Mouse (Mus musculus): Measurements from ENCODE around the gene Atp6v0e2. TPM values are rescaled to one million over a fixed set of nuclear protein-coding genes. Genes with fewer than 3 reads are reported as not detected.
"Not testable (repeated sequence)": the region's sequence is repeated elsewhere in the genome, so short reads cannot be mapped to it uniquely, and the experiment has no call there.

The Atp6v0e2 gene
- total RNA-seq (2021) = 10 to 100 TPM; 18.7 to 20.9 TPM

DNA sequence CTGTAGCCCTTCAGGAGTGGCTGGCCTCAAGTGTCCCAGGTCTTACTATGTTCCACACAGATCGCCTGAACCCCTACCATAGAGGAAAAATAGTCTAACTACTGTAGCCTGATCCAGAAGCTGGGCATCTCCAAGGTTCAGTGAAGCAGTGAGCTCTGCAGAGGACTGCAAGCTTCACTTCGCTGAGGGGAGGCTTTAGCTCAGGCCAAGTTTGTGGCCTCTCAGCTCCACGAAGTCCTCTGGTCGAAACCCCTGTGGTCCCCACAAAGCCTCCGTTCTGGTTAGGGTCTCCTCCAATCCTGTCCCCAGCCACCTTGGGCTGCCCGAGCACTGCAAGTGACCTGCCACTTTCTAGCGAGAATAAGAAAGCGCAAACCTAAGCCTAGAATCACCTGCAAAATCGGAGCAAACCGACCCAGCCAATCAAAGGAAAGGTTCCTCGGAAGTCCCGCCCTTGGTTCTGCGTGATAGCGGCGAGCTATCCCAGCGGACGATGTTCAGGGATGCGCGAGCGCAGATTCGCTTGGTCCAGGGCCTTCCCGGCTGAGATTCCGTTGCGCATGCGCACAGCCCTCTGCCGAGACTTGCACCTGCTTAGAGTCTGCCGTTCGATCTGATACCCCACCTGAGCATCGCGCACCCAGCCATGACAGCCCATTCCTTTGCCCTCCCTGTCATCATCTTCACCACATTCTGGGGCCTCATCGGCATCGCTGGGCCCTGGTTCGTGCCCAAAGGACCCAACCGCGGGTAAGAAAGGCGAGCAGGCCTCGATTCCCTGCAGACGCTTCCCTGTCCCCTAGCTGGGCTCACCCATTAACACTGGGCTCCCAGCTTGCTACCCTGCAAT lies at the start of gene Atp6v0e2:
Gene Atp6v0e2, plus strand, starts transcription at position 511 of the 850 bp plus-strand sequence.
- intact Hi-C loops (cut with DNase I) = loop anchor here (5.0 kb wide), 1 partner anchor 235 kb away; the partner anchor contains the start of gene Gimap3
- peak; percentile 79 to 80 for DNase-seq

- intact Hi-C loops (cut with DNase I) = no loop called here
- peak; percentile 20 to 29 for DNase-seq
Observed at GRCm38 (mm10) chr6:48487747-48488725, 49.4 kb upstream of the Atp6v0e2 start.

DNA sequence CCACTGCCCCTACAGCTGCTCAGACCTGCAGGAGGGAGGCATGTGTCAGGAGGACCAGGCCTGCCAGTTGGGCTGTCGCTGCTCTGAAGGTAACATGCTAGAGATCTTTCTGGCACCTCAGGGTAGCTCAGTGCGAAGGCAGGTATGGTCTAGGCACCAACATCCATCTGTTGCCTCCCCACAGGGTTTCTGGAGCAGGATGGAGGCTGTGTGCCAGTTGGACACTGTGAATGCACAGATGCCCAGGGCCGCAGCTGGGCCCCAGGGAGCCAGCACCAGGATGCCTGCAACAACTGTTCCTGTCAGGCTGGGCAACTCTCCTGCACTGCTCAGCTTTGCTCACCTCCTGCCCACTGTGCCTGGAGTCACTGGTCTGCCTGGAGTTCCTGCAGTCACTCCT lies 47.7 kb upstream of the Atp6v0e2 start:
- intact Hi-C loops (cut with DNase I) = no loop called here
- no peak for DNase-seq

DNA sequence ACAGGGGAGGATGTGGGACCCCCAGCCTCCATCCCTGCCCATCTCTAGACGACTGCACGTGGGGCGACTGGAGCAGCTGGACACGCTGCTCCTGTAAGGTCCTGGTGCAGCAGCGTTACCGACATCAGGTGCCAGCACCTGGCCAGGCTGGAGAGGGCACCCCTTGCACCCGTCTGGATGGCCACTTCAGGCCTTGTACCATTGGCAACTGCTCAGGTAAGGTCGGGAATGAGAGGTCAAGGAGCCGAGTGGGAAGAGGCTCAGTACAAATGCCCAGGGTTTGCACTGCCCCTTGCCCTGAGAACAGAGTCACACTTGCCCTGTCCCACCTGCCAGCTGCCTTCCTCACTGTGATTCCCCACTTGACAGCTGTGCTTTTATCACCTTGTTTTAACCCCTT lies 46.1 kb upstream of the Atp6v0e2 start:
- intact Hi-C loops (cut with DNase I) = no loop called here
- no peak for DNase-seq

DNA sequence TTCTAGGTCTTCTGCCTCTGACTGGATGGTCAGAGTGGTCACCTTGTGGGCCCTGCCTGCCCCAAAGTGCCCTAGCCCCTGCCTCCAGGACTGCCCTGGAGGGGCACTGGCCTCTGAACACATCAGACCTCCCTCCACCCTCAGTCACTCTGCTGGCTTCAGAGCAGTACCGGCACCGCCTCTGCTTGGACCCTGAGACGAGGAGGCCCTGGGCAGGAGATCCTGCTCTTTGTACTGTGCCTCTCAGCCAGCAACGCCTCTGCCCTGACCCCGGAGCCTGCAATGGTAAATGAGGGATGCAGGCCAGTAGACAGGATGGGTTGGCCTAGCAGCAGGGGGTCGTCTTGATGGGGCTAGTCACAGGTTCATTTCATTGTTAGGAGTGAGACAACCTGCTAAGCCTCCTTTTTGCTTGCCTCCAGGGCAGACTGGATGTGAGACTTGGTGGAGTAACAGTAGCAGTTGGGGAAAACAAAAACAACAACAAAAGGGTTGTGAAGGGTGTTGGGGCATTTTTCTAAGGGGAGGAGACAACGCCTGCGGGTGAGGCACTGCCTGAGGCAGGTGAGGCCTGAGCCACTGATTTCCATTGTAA lies 44.2 kb upstream of the Atp6v0e2 start:
- no peak for DNase-seq
- intact Hi-C loops (cut with DNase I) = no loop called here

DNA sequence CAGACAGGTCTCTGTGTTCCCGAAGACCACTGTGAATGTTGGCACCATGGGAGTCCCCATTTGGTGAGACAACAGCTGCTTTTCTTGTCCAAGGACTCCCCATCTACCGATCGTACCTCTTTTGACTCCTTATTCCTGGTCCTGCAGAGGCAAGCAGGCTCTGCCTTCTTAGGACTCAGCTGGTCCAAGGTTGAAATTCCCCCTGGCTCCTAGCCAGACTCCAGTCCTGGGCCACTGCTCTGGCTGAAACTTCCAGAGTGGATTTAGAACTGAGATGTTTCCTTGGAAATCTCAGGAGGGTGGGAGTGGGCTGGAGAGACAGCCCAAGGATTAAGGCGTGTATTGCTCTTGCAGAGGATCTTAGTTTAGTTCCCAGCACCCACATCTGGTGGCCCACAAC lies 39.9 kb upstream of the Atp6v0e2 start:
- no peak for DNase-seq
- intact Hi-C loops (cut with DNase I) = no loop called here

- intact Hi-C loops (cut with DNase I) = loop anchor here (1.0 to 2.0 kb wide), 2 partner anchors 59 to 108 kb away; partner anchors contain the start of gene Zfp467
- no peak for DNase-seq
Observed at GRCm38 (mm10) chr6:48503847-48504240, 33.6 kb upstream of the Atp6v0e2 start.

DNA sequence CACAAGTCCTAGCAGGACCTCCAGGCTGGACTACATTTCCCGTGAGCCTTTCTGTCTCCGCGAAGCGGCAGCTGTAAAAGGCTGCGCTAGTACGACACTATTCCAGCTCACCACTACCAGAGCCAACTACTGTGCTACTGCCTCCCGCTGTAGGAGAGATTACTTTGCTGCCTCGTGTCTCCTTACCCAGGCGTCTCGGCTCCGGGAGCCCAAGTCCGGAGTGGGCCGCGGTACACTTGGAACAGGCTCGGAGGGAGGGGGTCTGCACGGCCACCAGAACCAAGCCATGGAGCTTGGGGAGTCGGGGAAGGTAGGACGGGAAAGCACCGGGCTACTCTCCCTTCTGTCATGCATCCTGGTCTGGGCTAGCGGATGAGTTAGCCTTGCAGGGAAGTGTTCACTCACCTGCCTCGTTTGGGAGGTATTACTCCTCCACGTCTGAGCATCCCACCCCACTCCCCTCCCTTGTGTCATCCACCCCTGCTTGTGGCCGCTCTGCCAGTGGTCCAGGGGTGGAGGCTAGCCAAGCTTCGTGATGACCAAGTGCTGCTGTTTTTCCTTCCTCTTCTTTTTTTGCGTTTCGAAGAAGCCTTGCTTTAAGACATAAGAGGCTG lies 33.1 kb upstream of the Atp6v0e2 start:
- peak; percentile 79 to 82 for DNase-seq
- intact Hi-C loops (cut with DNase I) = loop anchor here (1.0 to 2.0 kb wide), 2 partner anchors 60 to 108 kb away; partner anchors contain the start of gene Zfp467

DNA sequence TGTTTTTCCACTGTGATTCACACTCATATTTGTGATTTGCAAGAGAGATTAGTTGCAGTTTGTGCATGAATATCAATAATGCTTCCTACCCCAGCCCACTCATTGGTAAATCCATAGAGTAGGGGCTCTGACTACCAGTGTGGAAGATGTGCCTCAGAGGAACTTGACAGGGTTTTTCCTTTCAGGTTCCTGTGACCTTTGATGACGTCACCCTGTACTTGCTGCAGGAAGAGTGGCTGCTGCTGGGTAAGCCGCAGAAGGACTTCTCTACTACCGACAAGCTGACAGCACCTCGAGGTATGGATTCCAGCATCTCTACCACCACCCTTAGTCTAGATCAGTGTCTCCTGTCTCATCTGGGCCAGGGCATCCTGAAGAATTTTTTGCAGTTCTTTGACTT lies 29.3 kb upstream of the Atp6v0e2 start:
- intact Hi-C loops (cut with DNase I) = no loop called here
- no peak for DNase-seq

DNA sequence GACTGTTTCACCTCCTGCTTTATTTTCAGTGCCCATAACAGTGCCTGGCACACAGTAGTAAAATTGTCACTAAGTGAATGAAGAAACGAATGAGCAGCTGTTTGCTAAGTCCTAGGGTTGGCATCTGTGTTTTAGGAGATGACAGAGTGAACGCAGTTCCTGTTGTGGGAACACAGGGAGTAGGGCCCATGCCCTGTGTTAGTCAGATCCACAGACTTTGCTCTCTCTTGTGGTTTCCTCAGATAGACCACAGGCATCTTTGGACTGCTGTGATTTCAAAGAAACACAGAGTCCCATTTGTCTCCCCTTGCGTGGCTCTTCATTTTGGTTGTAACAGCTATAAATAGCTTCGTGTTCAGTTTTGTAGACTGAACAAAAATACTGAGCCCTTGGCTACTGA lies 27.0 kb upstream of the Atp6v0e2 start:
- intact Hi-C loops (cut with DNase I) = no loop called here
- DNase-seq = no peak

GRCm38 (mm10) chr6:48511861-48512260 lies 25.6 kb upstream of the Atp6v0e2 start:
- intact Hi-C loops (cut with DNase I) = no loop called here

GRCm38 (mm10) chr6:48524882-48525281 lies 12.5 kb upstream of the Atp6v0e2 start:
- DNase-seq = not testable (repeated sequence)

More at GRCm38 (mm10) chr6:48511861-48512260, 25.6 kb upstream of the Atp6v0e2 start:
- no peak for DNase-seq

GRCm38 (mm10) chr6:48527901-48528300 lies 9.5 kb upstream of the Atp6v0e2 start:
- no peak for DNase-seq
- intact Hi-C loops (cut with DNase I) = no loop called here

More at GRCm38 (mm10) chr6:48524882-48525281, 12.5 kb upstream of the Atp6v0e2 start:
- intact Hi-C loops (cut with DNase I) = not testable (repeated sequence)

DNA sequence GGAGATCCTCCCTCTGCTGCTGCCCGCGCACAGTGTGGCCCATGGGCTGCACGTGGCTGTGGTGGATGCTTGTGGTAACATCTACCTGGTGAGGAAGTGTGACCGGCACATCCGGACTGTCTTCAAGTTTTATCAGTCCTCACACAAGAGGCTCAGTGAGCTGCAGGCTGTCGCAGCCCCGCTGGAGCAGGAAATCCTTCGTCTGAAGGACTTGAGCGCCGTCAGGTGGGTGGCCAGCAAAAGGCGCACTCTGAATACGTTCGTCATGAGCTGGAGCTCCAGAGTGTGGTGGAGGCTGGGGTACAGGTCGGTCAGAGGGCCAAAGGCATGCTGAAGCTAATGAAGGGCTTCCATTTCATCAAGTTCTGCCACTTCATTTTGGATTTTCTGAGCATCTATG lies 8.2 kb upstream of the Atp6v0e2 start:
- intact Hi-C loops (cut with DNase I) = no loop called here

GRCm38 (mm10) chr6:48529871-48530440 lies 7.5 kb upstream of the Atp6v0e2 start:
- no peak for DNase-seq
- intact Hi-C loops (cut with DNase I) = no loop called here

More for the DNA sequence above, 8.2 kb upstream of the Atp6v0e2 start:
- DNase-seq = no peak

DNA sequence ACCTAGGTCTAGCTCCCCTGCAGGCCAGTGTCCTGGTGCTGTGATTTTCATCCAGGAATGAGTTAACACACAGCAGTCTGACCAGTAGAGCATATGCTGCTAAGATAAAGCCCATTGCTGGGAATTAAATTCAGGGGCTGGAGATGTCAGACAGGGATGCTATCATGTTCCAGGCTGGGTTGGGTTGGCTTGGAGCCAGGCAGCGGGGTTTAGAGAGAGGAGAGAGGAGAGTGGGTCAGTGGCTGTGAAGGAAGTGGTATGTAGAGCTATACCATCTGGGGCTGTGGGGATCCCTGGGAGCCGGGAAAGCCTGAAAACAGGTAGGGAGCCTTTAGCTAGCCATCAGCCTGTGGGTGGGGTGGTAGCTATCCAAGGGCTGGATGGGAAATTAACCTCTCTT lies 6.6 kb upstream of the Atp6v0e2 start:
- no peak for DNase-seq
- intact Hi-C loops (cut with DNase I) = no loop called here

DNA sequence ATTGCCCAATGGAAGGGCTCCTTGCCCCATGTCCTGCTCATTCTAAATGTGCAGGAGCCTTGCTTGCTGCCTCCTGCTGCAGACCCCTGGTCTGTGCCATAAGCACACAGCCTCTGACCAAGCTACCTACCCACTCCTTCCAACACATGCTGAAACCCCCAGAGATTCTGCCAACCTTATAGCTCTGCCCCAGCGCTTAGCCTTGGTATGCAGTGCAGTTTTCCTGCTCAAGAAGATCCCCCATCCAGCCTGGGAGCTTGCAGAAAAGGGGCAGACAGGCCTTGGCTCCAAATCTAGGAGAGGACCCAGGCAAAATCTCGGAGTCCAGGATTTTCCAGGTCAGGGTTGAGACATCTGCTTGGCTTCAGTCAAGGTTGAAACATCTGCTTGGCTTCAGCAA lies 3.9 kb upstream of the Atp6v0e2 start:
- intact Hi-C loops (cut with DNase I) = no loop called here

GRCm38 (mm10) chr6:48534913-48535312 lies 2.5 kb upstream of the Atp6v0e2 start:
- DNase-seq = no peak
- intact Hi-C loops (cut with DNase I) = loop anchor here (5.0 kb wide), 1 partner anchor 237 kb away; the partner anchor contains the start of gene Gimap3

More for the DNA sequence above, 3.9 kb upstream of the Atp6v0e2 start:
- no peak for DNase-seq

DNA sequence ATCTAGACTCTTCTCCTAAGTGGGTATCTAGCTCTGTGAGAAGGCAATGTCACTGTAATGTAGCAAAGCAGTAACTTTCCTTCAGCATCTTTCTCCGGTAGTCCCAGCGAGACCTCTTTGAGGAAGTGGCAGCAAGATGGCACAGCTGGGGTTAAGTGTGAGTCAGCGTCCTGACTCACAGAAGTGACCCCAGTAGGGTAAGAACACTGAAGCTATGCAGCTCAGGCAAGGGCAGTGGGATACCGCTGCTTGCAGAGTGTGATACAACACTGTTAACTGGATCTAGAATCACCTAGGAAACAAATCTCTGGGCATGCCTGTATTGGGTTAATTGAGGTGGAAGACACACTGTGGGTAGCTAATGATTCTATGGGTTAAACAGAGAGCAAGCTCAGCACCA lies 1.3 kb upstream of the Atp6v0e2 start:
- intact Hi-C loops (cut with DNase I) = loop anchor here (5.0 kb wide), 1 partner anchor 236 kb away; the partner anchor contains the start of gene Gimap3
- no peak for DNase-seq

Measured in heart, postnatal 36 days (tissue).